Mouse (Mus musculus): ENCODE data around the gene Gm19345.
A peak's percentile ranks its signal among the peaks of the same experiment; 100 is the strongest.

The Gm19345 gene

DNA sequence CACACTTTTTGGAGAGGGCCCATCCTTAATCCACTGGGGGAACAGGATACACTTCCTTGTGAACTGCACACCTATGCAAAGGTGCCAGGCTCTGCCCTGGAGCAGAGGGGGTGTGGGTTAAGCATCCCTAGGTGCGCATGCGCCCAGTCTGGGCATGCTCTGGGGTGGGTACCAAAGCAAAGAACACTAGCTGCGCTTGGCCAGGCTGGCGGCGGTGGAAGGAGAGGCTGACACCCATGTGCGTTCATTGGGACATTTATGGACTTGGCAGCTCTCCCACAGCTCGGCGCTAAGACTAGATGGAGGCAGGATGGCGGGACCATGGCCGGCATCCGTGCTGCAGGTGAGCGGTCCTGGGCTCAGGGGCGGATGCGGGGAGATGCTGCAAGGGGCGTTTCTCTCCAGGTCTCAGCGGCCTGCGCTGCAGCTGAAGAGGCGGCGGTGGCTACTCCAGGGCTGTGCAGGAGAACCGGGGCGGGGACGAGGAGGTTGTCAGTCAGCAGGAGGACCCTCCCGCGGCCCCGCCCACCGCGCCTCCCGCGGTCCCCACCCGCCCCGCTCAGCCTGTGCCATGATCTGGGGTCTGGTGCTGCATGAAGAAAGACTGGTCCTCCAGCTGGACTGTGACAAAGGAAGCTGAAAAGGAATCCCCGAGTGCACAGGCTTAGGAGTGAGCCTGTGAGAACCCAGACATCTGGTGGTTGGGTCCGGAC lies at the start of gene Gm19345:
Gene Gm19345 (plus strand): TSS at position 146 of the 713 bp plus-strand sequence.
- DNase-seq: no peak

DNA sequence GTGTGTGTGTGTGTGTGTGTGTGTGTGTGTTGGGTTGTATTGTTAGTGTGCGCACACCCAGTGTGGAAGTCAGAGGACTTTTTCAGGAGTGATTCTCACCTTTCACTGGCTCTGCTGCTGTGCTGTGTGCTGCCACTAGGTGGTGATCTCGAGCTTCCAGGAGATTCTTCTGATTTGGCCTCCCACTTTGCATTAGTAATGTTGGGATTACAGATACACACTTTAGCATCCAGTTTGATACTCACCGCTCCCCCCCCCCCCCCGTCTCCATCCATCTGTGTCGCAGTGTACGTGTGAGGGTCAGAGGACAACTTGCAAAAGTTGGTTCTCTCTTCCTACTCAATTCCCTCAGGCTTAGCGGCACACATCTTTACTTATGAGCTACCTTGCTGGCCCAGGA lies 48.8 kb upstream of the Gm19345 start:
- DNase-seq: peak; percentile 34

DNA sequence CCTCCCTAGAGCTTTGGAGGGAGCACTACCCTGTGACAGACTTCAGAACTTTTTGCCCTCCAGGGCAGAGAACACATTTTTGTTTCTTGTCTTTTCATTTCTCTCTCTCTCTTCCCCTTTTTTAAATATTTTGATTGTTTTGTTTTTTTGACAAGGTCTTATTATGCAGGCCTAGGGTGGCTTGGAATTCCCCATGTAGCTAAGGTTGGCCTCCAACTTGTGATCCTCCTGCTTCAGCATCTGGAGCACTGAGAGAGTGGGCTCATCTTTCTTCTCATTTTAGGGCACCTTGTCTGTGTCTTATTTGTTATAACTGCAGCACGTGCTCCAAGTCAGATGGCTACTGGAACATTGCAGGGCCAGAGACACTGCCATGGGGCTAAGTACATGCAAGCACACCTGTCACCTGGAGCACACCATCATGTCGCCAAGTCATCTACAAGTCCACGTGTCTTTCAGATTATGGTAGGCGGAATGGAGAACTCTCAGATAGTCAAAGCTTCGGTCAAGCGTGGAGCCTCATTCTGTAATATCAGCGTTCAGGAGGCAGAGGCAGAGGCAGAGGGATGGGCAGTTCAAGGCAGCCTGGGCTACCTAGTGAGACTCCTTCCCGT lies 45.3 kb upstream of the Gm19345 start:
- DNase-seq: no peak

DNA sequence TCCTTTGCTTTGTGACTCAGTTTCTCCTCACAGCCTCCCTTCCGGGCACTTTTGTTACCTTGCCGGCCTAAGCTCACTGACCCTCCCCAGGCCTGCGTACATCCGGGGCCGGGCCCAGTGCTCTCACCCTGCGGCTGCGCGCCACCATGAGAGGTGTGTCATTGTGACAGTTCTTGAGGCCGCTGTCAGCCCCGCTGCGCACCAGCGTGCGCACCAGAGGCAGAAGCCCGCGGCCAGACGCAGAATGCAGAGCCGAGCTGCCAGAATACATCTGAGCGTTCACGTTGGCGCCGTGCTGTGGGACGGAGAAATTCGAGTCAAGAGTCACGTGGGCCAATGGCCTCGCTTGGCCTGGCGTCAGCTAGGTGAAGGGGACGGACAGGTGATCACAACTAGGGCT lies 42.4 kb upstream of the Gm19345 start:
- no peak for DNase-seq

DNA sequence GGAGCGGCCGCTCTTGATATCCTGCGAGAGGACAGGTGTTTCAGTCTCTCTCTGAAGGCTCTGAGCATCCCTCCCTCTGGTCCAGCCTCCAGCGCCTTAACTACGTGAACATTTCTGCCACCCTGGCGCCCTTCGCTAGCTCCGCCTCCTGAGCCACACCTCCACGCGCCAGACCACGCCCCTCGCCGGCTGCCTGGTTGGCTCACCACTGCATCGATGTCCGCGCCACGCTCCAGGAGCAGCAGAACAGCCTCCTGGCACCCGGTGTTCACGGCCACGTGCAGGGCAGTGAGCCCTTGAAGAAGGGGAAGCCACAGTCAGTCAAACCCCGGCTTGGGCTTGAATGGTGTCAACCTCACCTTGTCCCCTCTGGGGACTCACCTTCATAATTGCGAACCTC lies 40.7 kb upstream of the Gm19345 start:
- DNase-seq: no peak

DNA sequence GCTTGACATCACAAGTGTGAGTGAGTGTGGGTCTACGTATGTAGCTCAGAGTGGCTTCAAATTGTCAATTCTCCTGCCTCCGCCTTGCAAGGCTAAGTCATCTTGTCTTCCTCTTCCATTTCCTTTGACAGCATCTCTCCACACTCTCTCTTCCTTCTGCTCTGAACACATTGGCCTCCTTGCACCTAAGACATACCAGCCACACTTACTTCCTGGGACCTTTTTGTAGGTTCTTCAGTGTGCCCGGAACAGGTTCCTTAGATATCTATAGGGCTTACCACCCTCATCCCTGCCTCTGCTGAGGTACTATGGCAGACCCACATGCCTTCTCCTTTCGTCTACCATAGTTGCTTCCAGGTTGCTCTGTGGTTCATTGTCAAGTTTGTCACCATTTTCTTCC lies 38.6 kb upstream of the Gm19345 start:
- no peak for DNase-seq

DNA sequence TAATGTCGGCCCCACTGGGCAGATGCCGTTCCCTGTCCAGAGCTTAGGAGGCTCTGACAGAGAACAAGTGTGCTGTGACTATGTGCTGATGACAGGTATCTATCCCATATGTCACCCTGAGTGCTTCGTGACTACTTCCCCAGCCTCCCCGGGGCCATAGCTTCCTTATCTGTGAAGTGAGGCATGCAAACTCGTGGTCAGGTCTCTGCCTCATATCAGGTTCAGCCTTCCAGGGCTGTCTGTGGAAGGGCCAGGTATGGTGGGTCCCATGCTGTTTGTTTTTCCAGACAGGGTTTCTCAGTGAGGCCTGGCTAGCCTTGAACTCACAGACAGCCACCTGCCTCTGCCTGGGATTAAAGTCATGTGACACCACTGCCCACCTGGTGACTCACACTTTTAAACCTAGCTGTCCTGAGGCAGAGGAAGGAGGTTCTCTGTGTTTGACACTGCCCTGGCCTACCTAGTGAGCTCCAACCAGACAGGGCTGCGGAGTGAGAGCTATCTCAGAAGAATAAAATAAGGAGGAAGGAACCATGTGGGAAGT lies 38.2 kb upstream of the Gm19345 start:
- DNase-seq: no peak

DNA sequence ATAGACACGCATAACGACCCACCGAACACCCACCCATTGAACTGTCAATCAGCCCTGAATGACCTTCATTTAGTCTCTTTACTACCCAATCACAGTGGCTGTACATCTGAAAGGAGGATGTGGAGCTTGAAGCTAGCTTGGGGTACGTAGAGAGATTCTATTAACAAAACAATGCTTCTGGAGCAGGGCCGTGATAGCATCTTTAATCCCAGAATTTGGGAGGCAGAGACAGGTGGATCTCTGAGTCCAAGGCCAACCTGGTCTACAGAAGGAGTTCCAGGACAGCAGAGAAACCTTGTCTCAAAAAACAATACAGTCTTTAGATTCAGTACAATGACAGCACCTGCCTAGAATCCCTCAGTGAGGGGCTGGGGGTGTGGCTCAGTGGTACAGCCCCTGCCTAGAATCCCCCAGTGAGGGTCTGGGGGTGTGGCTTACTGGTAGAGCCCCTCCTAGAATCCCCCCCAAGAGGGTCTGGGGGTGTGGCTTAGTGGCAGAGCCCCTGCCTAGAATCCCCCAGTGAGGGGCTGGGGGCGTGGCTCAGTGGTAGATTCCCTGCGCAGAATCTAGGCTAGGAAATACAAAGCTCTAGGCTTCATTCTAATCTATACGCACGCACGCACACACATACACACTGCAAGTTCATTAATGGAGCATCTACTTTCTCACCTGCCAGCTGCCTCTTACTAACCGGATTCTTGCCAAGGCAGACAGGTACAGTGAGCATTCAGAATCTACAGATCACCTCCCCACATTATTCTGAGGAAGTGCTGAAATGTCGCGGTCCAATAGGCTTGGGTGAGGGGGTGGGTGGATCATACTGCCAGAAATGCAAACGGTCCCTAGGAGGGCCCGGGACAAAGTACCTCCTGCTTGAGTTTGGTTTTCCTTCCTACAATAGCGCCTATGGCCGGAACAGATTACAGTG lies 36.2 kb upstream of the Gm19345 start:
- no peak for DNase-seq

DNA sequence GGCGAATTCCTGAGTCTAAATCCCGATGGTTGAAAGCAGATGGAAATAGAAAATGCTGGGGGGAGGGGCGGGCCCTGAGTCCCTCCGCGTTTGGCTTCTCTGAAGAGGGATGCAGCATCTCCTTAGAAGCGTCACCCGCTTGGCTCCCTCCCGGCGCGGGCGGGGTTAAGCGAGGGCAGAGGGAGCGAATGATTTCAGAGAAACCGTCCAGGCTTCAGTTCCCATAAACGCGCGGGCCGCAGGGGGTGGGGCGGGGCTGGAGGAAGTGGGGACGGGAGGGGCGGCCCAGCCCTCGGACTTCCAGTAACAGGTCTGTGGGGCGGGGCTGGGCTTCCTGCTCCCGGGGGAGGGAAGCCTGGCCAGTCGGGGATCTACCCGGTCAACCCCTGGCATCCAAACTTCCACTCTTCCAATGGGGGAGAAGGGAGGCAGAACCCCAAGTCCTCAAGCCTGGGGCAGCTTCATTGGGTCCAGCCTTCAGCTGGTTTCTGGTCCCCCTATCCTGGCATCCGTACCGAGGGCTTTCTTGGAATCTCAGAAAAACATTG lies 35.5 kb upstream of the Gm19345 start:
- DNase-seq: no peak

DNA sequence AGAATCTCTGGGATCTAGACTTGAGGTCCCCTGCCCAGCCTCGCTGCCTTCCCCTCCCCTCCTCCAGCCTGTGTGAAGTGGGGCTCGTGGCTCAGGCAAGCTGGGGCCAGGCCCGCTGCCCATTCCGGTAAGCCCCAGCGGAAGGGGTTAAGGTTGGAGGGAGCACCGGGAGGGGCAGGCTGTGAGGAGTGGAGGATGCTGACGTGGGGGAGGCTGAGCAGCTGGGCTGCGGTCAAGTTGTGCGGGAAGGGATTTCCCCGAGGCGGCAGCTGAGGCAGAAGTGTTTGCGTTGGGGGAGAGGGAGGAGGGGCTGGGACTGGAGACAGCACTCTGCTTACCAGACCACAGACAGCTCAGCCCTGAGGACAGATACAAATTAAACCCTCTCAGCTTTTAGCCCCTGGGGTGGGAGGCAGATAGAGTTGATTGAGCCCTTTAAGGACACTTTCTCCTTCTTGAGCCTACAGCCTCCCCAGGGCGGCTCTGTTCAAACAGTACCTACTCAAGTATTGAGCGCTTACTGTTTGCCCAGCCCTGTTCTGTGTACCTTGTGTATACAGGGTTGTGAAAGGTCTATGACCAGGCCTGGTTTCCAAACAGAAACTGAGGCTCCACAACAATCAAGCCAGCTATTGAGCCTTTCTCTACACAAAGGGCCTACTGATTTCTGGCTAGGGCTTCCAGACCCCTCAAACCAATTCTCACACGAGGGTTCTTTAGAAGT lies 34.3 kb upstream of the Gm19345 start:
- DNase-seq: no peak

DNA sequence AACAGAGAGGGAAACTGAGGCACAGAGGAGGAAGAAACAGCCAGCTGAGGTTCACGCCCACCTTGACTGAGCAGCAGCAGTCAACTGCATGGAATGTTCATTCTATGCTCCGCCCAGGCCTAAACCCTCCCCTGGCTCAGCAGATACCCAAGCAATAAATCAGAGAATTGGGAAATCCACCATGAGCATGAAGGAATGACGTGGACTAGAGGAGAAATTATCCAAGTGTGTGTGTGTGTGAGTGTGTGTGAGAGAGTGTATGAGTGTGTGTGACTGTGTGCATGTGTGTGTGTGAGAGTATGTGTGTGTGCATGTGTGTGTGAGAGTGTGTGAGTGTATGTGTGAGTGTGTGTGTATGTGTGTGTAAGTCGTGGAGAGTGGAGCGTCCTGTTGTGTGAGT lies 33.4 kb upstream of the Gm19345 start:
- no peak for DNase-seq

DNA sequence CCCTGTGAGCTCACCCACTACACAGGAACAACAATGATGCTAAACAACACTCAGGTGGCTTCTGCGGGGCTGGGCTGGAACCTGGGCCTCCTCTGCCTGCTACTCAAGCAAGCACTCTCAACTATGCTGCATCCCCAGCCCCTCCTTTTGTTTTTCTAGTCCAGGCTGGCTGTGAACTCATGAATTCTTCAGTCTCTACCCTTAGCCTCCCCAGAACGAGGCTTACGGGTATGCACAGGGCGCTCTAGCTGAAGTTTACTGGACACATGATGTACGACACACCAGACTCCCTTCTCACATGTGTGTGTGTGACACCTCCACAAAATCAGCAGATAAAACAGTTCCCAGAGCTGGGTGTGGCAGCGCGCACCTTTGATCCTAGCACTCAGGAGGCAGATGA lies 32.9 kb upstream of the Gm19345 start:
- DNase-seq: no peak

DNA sequence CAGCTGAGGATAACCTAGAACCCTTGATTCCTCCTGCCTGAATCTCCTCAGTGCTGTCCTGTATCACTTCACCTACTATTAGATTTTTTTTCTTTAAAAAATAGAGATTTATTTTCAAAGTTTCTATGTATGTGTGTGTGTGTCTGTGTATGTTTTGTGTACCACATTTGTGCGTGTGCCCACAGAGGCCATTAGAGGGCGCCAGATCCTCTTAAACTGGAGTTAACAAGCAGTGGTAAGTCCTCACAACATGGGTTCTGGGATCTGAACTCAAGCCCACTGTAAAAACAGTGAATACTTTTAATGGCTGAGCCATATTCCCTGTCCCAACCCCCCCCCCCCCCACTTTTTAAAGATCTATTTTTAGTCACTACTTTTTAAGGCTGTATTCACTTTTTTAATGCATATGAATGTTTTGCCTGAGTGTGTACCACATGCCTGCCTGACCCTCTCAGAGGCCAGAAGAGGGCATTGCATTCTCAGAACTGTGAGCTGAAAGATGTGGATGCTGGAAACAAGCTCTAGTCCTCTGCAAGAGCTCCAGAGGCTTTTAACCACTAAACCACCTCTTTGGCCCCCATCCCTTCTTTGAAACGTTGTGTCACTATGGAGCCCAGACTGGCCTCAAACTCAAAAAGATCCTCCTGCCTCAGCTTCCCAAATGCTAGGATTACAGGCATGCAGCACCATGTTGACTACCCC lies 31.3 kb upstream of the Gm19345 start:
- no peak for DNase-seq

DNA sequence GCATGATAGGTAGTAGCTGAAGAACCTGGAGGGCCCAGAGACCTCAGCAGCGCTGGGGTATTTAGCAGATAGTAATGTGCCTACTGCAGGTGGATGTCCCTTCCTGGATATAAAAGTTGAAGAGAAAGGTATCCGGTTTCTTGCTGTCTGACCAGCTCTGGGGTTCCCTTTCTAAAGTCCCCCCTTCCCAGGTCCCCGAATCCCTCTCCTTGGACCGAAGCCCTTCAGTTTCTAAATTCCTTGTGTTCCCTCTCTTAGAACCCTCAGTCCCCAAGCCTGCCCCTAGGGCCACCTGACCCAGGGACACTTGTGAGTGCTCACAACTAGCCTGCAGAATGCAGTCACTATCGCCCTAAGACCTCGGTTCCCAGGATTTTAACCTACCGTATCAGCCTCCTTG lies 30.2 kb upstream of the Gm19345 start:
- DNase-seq: no peak

DNA sequence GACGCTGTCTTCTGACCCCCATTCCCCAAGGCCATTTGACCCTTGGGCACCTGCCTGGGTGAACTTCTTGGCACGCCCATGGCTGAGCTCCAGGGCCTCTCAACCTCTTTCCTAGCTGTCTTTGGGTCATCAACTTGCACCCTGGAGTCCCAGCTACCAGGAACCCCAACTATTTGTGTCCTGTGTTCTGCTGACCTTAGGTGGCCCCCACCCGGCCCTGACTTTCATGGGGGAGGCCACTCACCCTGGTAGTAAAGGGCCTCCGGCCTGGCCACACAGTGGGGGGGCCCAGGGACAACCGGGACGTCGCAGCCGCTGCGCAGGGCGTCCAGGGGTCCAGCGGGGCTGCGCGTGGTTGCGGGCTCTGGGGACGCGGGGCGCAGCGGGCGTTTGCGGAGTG lies 29.6 kb upstream of the Gm19345 start:
- DNase-seq: no peak

DNA sequence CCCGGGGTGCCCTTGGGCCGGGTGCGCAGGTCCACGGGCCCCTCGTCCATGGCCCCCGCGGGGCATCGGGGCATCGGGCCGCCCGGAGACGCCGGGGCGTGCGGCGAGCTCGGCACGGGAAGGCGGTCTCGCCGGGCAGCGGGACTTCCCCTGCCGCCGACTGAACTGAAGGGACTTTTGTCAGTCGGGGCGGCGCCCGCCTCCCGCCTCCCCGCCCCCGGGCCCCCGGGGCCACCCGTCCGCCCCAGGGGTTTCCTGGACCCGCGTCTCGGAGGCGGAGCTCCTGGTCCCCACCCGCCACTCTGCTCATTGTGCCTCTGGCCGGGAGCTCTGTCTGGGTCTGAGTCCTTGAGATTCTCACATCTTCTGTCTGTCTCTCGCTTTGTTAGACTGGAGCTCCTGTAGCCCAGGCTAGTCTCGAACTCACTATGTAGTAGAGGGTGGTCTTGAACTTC lies 29.2 kb upstream of the Gm19345 start, which contains the start of gene Bcl3:
Gene Bcl3 (minus strand): TSS at position 167 of the 455 bp plus-strand sequence.
- DNase-seq: no peak

DNA sequence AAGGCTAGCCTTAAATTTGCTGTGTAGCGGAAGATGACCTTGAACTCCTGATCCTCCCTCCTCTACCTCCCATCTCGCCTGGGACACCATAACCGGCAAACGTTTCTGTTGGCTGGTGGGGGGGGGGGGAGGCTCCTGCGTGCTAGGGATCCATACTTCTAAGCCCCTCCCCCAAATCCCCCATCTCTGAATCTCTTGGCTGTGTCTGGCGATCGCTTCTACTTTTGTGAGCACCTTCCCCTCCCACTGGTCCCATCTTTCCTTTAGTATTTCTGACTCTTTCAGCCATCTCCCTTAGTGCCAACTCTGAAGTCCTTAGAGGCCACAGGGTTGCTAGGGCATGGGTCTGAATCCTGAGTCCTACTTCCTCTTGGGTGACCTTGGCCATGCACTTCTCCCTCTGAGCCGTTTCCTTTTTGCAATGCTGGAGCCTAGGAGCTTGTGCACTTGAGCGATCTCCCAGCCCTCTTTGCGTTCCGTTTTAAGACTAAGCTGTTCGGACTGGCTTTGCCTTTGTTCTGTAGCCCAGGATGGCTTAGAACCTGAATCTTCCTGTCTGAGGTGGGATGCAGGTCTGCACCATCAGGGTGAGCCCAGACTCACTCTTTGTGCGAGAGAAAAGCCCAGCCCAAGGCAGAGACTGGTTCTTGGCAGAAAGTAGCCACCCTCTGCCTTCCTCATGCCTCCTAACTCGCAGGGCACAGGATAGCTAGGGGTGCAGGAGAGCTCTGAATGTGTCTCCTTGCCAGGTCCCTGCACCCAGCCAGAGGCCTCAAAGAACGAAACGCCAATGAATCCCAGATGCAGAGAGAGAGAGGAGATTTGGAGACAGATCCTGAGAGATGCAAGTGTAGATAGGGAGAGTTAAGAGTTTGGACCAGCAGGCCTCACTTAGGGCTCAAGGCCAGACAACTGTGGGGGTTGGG lies 28.3 kb upstream of the Gm19345 start:
- DNase-seq: no peak

DNA sequence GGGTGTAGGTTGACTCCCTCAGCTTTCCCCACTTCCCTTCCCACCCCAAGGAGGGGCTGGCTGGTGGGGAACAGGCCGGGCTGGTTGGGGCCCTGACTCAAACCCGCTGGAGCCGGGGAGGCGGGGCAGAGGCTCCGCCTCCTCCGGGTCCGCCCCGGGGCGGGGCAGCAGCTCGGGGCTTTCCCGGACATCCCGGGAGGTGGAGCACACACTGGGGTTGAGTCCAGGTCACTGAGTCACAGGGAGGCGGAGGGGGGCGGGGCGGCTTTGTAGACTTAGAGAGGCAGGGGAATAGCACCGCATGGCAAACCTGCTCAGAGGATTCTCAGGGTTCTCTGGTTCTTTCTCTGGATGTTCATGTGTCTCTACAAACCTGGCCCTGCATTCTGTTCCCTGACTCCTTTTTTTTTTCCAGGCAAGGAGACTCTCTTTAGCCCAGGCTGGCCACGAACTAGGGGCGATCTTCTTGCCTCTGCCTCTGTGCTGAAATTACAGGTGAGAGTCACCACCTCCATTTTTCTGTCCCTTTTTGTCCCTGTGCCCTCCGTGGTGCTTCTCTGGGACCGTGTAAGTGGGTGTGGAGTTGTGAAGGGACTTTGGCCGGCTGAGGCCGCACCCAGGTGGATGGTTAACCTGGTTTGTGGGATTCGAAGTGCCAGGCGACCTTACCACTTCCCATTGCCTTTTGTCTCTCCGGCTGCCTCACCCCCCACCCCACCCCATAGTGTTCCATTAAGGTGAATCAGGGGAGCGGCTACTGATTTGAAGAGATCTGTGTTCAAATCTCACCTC lies 27.4 kb upstream of the Gm19345 start:
- no peak for DNase-seq

DNA sequence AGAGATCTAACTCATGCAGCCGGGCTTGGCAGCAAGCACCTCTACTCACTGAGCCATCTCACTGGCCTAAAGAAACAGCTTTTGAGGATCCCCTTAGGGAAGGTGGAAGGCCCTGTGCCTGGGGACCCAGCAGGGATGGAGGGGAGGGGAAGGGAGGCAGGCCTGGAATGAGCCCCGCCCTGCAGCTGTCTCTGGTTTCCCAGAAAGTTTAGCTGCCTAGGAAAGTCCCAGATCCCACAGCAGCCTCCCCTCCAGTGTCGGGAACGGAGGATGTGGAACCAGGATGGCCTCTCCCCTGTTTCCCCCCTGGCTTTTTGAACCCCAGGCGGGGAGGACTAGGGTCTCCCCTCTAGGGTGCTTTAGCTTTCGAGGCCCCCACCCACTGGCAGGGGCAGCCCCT lies 25.0 kb upstream of the Gm19345 start:
- no peak for DNase-seq

DNA sequence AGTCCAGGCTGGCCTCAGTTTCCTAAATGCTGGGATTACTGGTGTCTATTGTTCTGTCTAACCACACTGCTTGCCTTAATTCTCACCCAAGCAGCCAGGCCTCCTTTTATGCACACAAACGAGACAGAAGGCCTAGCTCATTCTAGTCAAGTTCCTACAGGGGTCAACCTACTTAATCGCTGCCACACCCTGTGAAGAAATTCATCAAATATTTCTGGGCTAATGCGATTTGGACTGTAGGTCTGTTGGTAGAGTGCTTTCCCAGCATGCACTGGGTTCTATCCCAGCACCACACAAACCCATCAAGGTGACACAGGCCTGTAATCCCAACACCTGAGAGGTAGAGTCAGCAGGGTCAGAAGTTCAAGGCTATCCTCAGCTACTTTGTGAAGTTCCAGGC lies 22.1 kb upstream of the Gm19345 start:
- DNase-seq: no peak
